Mouse (Mus musculus) liver, embryonic 15.5 days (tissue): ENCODE measurements around the gene Pde6d. TPM values are rescaled to one million over a fixed set of nuclear protein-coding genes. Genes with fewer than 3 reads are reported as not detected.

Source experiments
- ATAC-seq: fragments of 200-750 bp; cut with Nextera tagmentation; 2 replicates; pipeline ENCODE4 v1.8.0; 2017; ENCODE audit warnings: moderate number of reproducible peaks, mild to moderate bottlenecking, moderate library complexity; ENCODE audit not compliant: insufficient read depth
- H3K27ac ChIP-seq: fragments of 300-500 bp; sonication (generic); replicated peaks from 2 replicates; pipeline ENCODE4 v1.5.1; 2015; ENCODE audit warnings: mild to moderate bottlenecking, inconsistent platforms
- H3K27me3 ChIP-seq: fragments of 300-500 bp; sonication (generic); 2 replicates; pipeline ENCODE4 v1.6.1; 2015; ENCODE audit warnings: mild to moderate bottlenecking, inconsistent platforms
- H3K36me3 ChIP-seq: fragments of 300-500 bp; sonication (generic); replicated peaks from 2 replicates; pipeline ENCODE4 v1.6.1; 2015; ENCODE audit warnings: moderate library complexity, mild to moderate bottlenecking, inconsistent platforms
- H3K4me1 ChIP-seq: fragments of 300-500 bp; sonication (generic); replicated peaks from 2 replicates; pipeline ENCODE4 v1.6.1; 2015; ENCODE audit warnings: inconsistent platforms
- H3K4me2 ChIP-seq: fragments of 300-500 bp; sonication (generic); 2 replicates; pipeline ENCODE4 v1.6.1; 2015; ENCODE audit warnings: moderate library complexity, mild to moderate bottlenecking, inconsistent platforms
- H3K4me3 ChIP-seq: fragments of 300-500 bp; sonication (generic); replicated peaks from 2 replicates; pipeline ENCODE4 v1.5.1; 2015; ENCODE audit warnings: mild to moderate bottlenecking, inconsistent platforms
- H3K9ac ChIP-seq: fragments of 300-500 bp; sonication (generic); 2 replicates; pipeline ENCODE4 v1.6.1; 2015; ENCODE audit warnings: moderate library complexity, mild to moderate bottlenecking, inconsistent platforms
- H3K9me3 ChIP-seq: fragments of 300-500 bp; sonication (generic); replicated peaks from 2 replicates; pipeline ENCODE4 v1.6.1; 2016; ENCODE audit warnings: inconsistent platforms
- WGBS: fragments of 180-500 bp; shearing (Covaris S2); methylation state at CpG from one replicate; pipeline ENCODE4 v1.1.7; 2015; ENCODE audit warnings: mixed read lengths; ENCODE audit not compliant: insufficient replicate concordance; 5-methylcytosine and 5-hydroxymethylcytosine counted together
- polyA plus RNA-seq: library from polyadenylated mRNA; unstranded; fragments of >200 nt; fragmentation: Nextera tagmentation; extraction: Ambion mirVana; gene quantifications from 2 replicates; pipeline ENCODE4 v1.2.1, GENCODE M21; 2015

Gene Pde6d
- polyA plus RNA-seq, 1 experiment from 2014 or later = 29.0 TPM

GRCm38 (mm10) chr1:86533411-86534130, 48.9 kb downstream of the Pde6d start:
- Histone ChIP-seq H3K9me3 (no peaks in the 10 kb centered on the region), H3K4me2 (no peak overlapping the region), H3K4me1 (peaks cover 35% of the 10 kb centered on the region), H3K9ac (no peak overlapping the region), H3K27ac (no peak overlapping the region), H3K27me3 (no peaks in the 10 kb centered on the region), H3K36me3 (peaks cover 36% of the 10 kb centered on the region), H3K4me3 (no peak overlapping the region)
- 86% methylated on average over 6 of the region's 6 CpGs for WGBS
- no peak for ATAC-seq

- 21% methylated on average over 11 of the region's 11 CpGs for WGBS
- H3K4me3 ChIP-seq = no peak overlapping the region
- no peaks in the 10 kb centered on the region for H3K27me3 ChIP-seq
- H3K36me3 ChIP-seq = peaks cover 36% of the 10 kb centered on the region
- H3K4me1 ChIP-seq = peaks cover 44% of the 10 kb centered on the region
- peak overlapping the region; percentile 31 for H3K27ac ChIP-seq
- H3K4me2 ChIP-seq = peak overlapping the region; percentile 0
- no peak overlapping the region for H3K9ac ChIP-seq
- ATAC-seq = peak; percentile 24
- H3K9me3 ChIP-seq = no peaks in the 10 kb centered on the region
These were observed 49.9 kb downstream of the Pde6d start for GRCm38 (mm10) chr1:86532362-86533051.

- Histone ChIP-seq H3K27me3 (no peaks in the 10 kb centered on the region), H3K4me2 (peak overlapping the region; percentile 0), H3K4me1 (peaks cover 44% of the 10 kb centered on the region), H3K4me3 (no peak overlapping the region), H3K9me3 (no peaks in the 10 kb centered on the region), H3K36me3 (peaks cover 36% of the 10 kb centered on the region), H3K9ac (no peak overlapping the region), H3K27ac (peak overlapping the region; percentile 31)
- no peak for ATAC-seq
- 10% methylated on average over 13 of the region's 13 CpGs for WGBS
These were observed 50.7 kb downstream of the Pde6d start for GRCm38 (mm10) chr1:86531547-86532321.

GRCm38 (mm10) chr1:86530871-86531546, 51.4 kb downstream of the Pde6d start:
- peak overlapping the region; percentile 31; the same call in 1 of the 2 replicates for H3K27ac ChIP-seq
- no peak overlapping the region for H3K9ac ChIP-seq
- ATAC-seq = no peak
- H3K27me3 ChIP-seq = no peaks in the 10 kb centered on the region
- no peak overlapping the region for H3K4me3 ChIP-seq
- H3K4me1 ChIP-seq = peaks cover 46% of the 10 kb centered on the region
- WGBS = 38% methylated on average over 4 of the region's 4 CpGs
- H3K36me3 ChIP-seq = peaks cover 36% of the 10 kb centered on the region
- no peak overlapping the region for H3K4me2 ChIP-seq
- no peaks in the 10 kb centered on the region for H3K9me3 ChIP-seq

GRCm38 (mm10) chr1:86529590-86529989, 52.8 kb downstream of the Pde6d start:
- peak overlapping the region; percentile 98; the same call in 1 of the 2 replicates for H3K9ac ChIP-seq
- H3K27ac ChIP-seq = peak overlapping the region; percentile 97
- ATAC-seq = no peak
- peaks cover 56% of the 10 kb centered on the region for H3K4me1 ChIP-seq
- H3K4me3 ChIP-seq = peak overlapping the region; percentile 99
- peaks cover 36% of the 10 kb centered on the region for H3K36me3 ChIP-seq
- H3K9me3 ChIP-seq = no peaks in the 10 kb centered on the region
- peak overlapping the region; percentile 96 for H3K4me2 ChIP-seq
- no peaks in the 10 kb centered on the region for H3K27me3 ChIP-seq
- 41% methylated on average over 4 of the region's 4 CpGs for WGBS

- H3K27ac ChIP-seq = peak overlapping the region; percentile 97
- H3K9me3 ChIP-seq = no peaks in the 10 kb centered on the region
- H3K9ac ChIP-seq = peak overlapping the region; percentile 98
- no peak for ATAC-seq
- H3K36me3 ChIP-seq = peaks cover 33% of the 10 kb centered on the region
- H3K27me3 ChIP-seq = no peaks in the 10 kb centered on the region
- H3K4me3 ChIP-seq = peak overlapping the region; percentile 99
- H3K4me1 ChIP-seq = peaks cover 66% of the 10 kb centered on the region
- WGBS = under 1% methylated on average over 15 of the region's 15 CpGs
- H3K4me2 ChIP-seq = peak overlapping the region; percentile 96
These were observed 53.8 kb downstream of the Pde6d start for GRCm38 (mm10) chr1:86528571-86529180.

- Histone ChIP-seq H3K9me3 (no peaks in the 10 kb centered on the region), H3K4me2 (peak overlapping the region; percentile 96), H3K4me3 (peak overlapping the region; percentile 99), H3K27me3 (no peaks in the 10 kb centered on the region), H3K9ac (peak overlapping the region; percentile 98), H3K4me1 (peaks cover 71% of the 10 kb centered on the region), H3K27ac (peak overlapping the region; percentile 97), H3K36me3 (peaks cover 26% of the 10 kb centered on the region)
- WGBS = under 1% methylated on average over 89 of the region's 89 CpGs
- peak; percentile 14 for ATAC-seq
These were observed 54.6 kb downstream of the Pde6d start for GRCm38 (mm10) chr1:86527599-86528486.

GRCm38 (mm10) chr1:86526789-86527598, 55.4 kb downstream of the Pde6d start:
- Histone ChIP-seq H3K27me3 (no peaks in the 10 kb centered on the region), H3K36me3 (peaks cover 26% of the 10 kb centered on the region), H3K4me1 (peaks cover 72% of the 10 kb centered on the region), H3K9me3 (no peaks in the 10 kb centered on the region), H3K9ac (peak overlapping the region; percentile 98), H3K27ac (peak overlapping the region; percentile 97), H3K4me3 (peak overlapping the region; percentile 99), H3K4me2 (peak overlapping the region; percentile 96)
- ATAC-seq = no peak
- WGBS = under 1% methylated on average over 110 of the region's 111 CpGs

GRCm38 (mm10) chr1:86526116-86526788, 56.2 kb downstream of the Pde6d start, which contains the start of gene Ptma:
Gene Ptma (plus strand): TSS chr1:86526726.
- Histone ChIP-seq H3K9ac (peak within 1 kb of the TSS; percentile 98), H3K36me3 (peaks cover 20% of the 10 kb centered on the region), H3K4me3 (peak within 1 kb of the TSS; percentile 99), H3K27me3 (no peaks in the 10 kb centered on the region), H3K4me2 (peak within 1 kb of the TSS; percentile 96), H3K9me3 (no peaks in the 10 kb centered on the region), H3K27ac (peak within 1 kb of the TSS; percentile 97), H3K4me1 (peaks cover 66% of the 10 kb centered on the region)
- under 1% methylated on average over 60 of the region's 63 CpGs for WGBS
- peak; percentile 84 for ATAC-seq
